Mouse (Mus musculus) Patski (cell line): Measurements from ENCODE around the gene Eif5a. TPM values are rescaled to one million over a fixed set of nuclear protein-coding genes. Genes with fewer than 3 reads are reported as not detected.
"Not testable (repeated sequence)": the region's sequence is repeated elsewhere in the genome, so short reads cannot be mapped to it uniquely, and the experiment has no call there.

ENCODE experiments used
- ATAC-seq: fragments of 100-300 bp; one replicate; pipeline ENCODE4 v1.8.0; 2021
- CTCF ChIA-PET: fragments of 350-600 bp; sonication (Branson Sonifier 250); formaldehyde crosslinking; loops from one replicate; lab custom pipeline; 2022; ENCODE audit warnings: inconsistent platforms; lab: Charles Lee
- POLR2A ChIA-PET: fragments of 350-600 bp; sonication (Branson Sonifier 250); formaldehyde crosslinking; loops from one replicate; lab custom pipeline; 2022; ENCODE audit warnings: antibody characterized with exemption, inconsistent platforms; lab: Charles Lee
- DNase-seq: peaks from one replicate; pipeline ENCODE4 v3.0.0-alpha.2; 2011; ENCODE audit warnings: low read depth, low spot score
- H3K27me3 ChIP-seq: fragments of 371-371 bp; one replicate; pipeline ENCODE4 v1.5.1; 2021
- CTCF ChIP-seq: fragments of 100-300 bp; IDR thresholded peaks from one replicate; pipeline ENCODE4 v1.5.1; 2021
- in situ Hi-C: fragments of 300-500 bp; cut with MboI; formaldehyde crosslinking; loops from 3 replicates; pipeline ENCODE4 v1.11.1; 2018; ENCODE audit warnings: low pct_unique_long_range_greater_than_20kb, mixed read lengths
- polyA plus RNA-seq: library from polyadenylated mRNA; unstranded; gene quantifications from one replicate; pipeline ENCODE4 v1.2.3, GENCODE M21; 2021

Gene Eif5a
- polyA plus RNA-seq, 1 experiment from 2014 or later = 768 TPM

- TF ChIP-seq CTCF = no peak
- ChIA-PET CTCF (interaction anchor here (2.8 kb wide), 1 partner anchor 19 kb away, joined by 11 read pairs; no protein-coding TSS in a partner anchor), POLR2A (interaction anchor here (0.7 kb wide), 1 partner anchor 264 kb away, joined by 5 read pairs; the partner anchor contains the start of gene Cd68)
- no peak for ATAC-seq
- in situ Hi-C loops = loop anchor here (10.0 kb wide), 1 partner anchor 285 kb away; the partner anchor contains the start of gene Slc16a11
- DNase-seq = no peak
- peaks cover 3% of the 10 kb centered on the region for H3K27me3 ChIP-seq
Observed at GRCm38 (mm10) chr11:69929712-69930111, 8.0 kb upstream of the Eif5a start.

GRCm38 (mm10) chr11:69927501-69927900 lies 5.7 kb upstream of the Eif5a start:
- in situ Hi-C loops = no loop called here

GRCm38 (mm10) chr11:69922796-69923195 lies 1.0 kb upstream of the Eif5a start:
- POLR2A ChIA-PET = no interaction called here
- CTCF ChIA-PET = interaction anchor here (1.2 to 6.0 kb wide), 5 partner anchors 10 to 44 kb away, joined by 3 to 43 read pairs (median 6); no protein-coding TSS in a partner anchor
- ATAC-seq (no peak), DNase-seq (no peak)
- TF ChIP-seq CTCF = no peak
- in situ Hi-C loops = no loop called here
- no peaks in the 10 kb centered on the region for H3K27me3 ChIP-seq

More at GRCm38 (mm10) chr11:69927501-69927900, 5.7 kb upstream of the Eif5a start:
- H3K27me3 ChIP-seq = peaks cover 3% of the 10 kb centered on the region
- DNase-seq = no peak
- ChIA-PET POLR2A (interaction anchor here (0.6 kb wide), 1 partner anchor 598 kb away, joined by 9 read pairs; the partner anchor contains the start of gene Psmb6), CTCF (interaction anchor here (2.8 kb wide), 1 partner anchor 21 kb away, joined by 11 read pairs; no protein-coding TSS in a partner anchor)
- TF ChIP-seq CTCF = no peak
- no peak for ATAC-seq

GRCm38 (mm10) chr11:69922012-69922756 lies 426 bp upstream of the Eif5a start:
- DNase-seq (no peak), ATAC-seq (no peak)
- no peaks in the 10 kb centered on the region for H3K27me3 ChIP-seq
- ChIA-PET CTCF (interaction anchor here (1.2 to 6.0 kb wide), 4 partner anchors 11 to 43 kb away, joined by 3 to 43 read pairs (median 7); no protein-coding TSS in a partner anchor), POLR2A (interaction anchor here (0.7 to 2.6 kb wide), 3 partner anchors 15 to 734 kb away, joined by 3 to 7 read pairs (median 5); no protein-coding TSS in a partner anchor)
- in situ Hi-C loops = no loop called here
- TF ChIP-seq CTCF = no peak

GRCm38 (mm10) chr11:69920266-69921031 lies 1.3 kb downstream of the Eif5a start:
- ChIA-PET CTCF (interaction anchor here (0.9 to 6.0 kb wide), 4 partner anchors 12 to 43 kb away, joined by 3 to 43 read pairs (median 3); partner anchors contain the start of gene Tmem95), POLR2A (interaction anchor here (0.5 to 2.6 kb wide), 5 partner anchors 16 to 322 kb away, joined by 3 to 7 read pairs (median 6); partner anchors contain the start of genes 2810408A11Rik and Neurl4)
- no peaks in the 10 kb centered on the region for H3K27me3 ChIP-seq
- no peak for TF ChIP-seq CTCF
- peak; percentile 3 for ATAC-seq
- in situ Hi-C loops = no loop called here
- DNase-seq = no peak

- TF ChIP-seq CTCF = no peak
- CTCF ChIA-PET = interaction anchor here (1.0 to 1.2 kb wide), 2 partner anchors 11 to 42 kb away, joined by 3 read pairs; partner anchors contain the start of gene Tmem95
- no peaks in the 10 kb centered on the region for H3K27me3 ChIP-seq
- ATAC-seq = peak; percentile 7
- POLR2A ChIA-PET = interaction anchor here (0.5 to 2.6 kb wide), 3 partner anchors 17 to 102 kb away, joined by 6 to 7 read pairs (median 7); partner anchors contain the start of genes 2810408A11Rik and Neurl4
- in situ Hi-C loops = no loop called here
- DNase-seq = peak; percentile 64
Observed at GRCm38 (mm10) chr11:69919661-69920265, 2.0 kb downstream of the Eif5a start.

- in situ Hi-C loops = no loop called here
- CTCF ChIA-PET = interaction anchor here (1.2 kb wide), 1 partner anchor 11 kb away, joined by 3 read pairs; no protein-coding TSS in a partner anchor
- no peak for TF ChIP-seq CTCF
Observed at GRCm38 (mm10) chr11:69919053-69919452, 2.7 kb downstream of the Eif5a start.

GRCm38 (mm10) chr11:69918118-69918517 lies 3.6 kb downstream of the Eif5a start:
- ChIA-PET CTCF (no interaction called here), POLR2A (no interaction called here)
- H3K27me3 ChIP-seq = no peaks in the 10 kb centered on the region
- DNase-seq (no peak), ATAC-seq (no peak)
- in situ Hi-C loops = no loop called here
- TF ChIP-seq CTCF = no peak

More at GRCm38 (mm10) chr11:69919053-69919452, 2.7 kb downstream of the Eif5a start:
- POLR2A ChIA-PET = interaction anchor here (1.7 kb wide), 1 partner anchor 19 kb away, joined by 6 read pairs; the partner anchor contains the start of genes 2810408A11Rik and Neurl4
- ATAC-seq (no peak), DNase-seq (no peak)
- no peaks in the 10 kb centered on the region for H3K27me3 ChIP-seq

GRCm38 (mm10) chr11:69917379-69917948 lies 4.3 kb downstream of the Eif5a start:
- in situ Hi-C loops = no loop called here

GRCm38 (mm10) chr11:69916652-69917378 lies 4.9 kb downstream of the Eif5a start:
- DNase-seq, CTCF ChIA-PET, H3K27me3 ChIP-seq, in situ Hi-C loops, ATAC-seq: not testable (repeated sequence)
- POLR2A ChIA-PET = interaction anchor here (0.6 kb wide), 2 partner anchors 35 to 193 kb away, joined by 3 to 4 read pairs; no protein-coding TSS in a partner anchor

More at GRCm38 (mm10) chr11:69917379-69917948, 4.3 kb downstream of the Eif5a start:
- DNase-seq (no peak), ATAC-seq (no peak)
- no peaks in the 10 kb centered on the region for H3K27me3 ChIP-seq
- ChIA-PET POLR2A (interaction anchor here (0.6 kb wide), 2 partner anchors 36 to 194 kb away, joined by 3 to 4 read pairs; no protein-coding TSS in a partner anchor), CTCF (no interaction called here)
- no peak for TF ChIP-seq CTCF
